Mouse (Mus musculus) CH12.LX (cell line): ENCODE results near the gene Kcnj13. TPM values are rescaled to one million over a fixed set of nuclear protein-coding genes. Genes with fewer than 3 reads are reported as not detected.

Experiments used
- DNase-seq: peaks from one replicate; pipeline ENCODE4 v3.0.0-alpha.2; 2013; ENCODE audit errors: extremely low read depth
- H3K27ac ChIP-seq: 2 replicates; pipeline ENCODE4 v1.5.1; 2012; ENCODE audit warnings: low read depth, mild to moderate bottlenecking, control low read depth, moderate library complexity; ENCODE audit not compliant: insufficient read depth
- H3K27me3 ChIP-seq: replicated peaks from 2 replicates; pipeline ENCODE3; 2012; ENCODE audit warnings: inconsistent platforms
- H3K36me3 ChIP-seq, 2 experiments: replicated peaks in 1 of 2; 2 replicates each; pipeline versions ENCODE3 to v1.6.1; 2012; ENCODE audit warnings: inconsistent platforms in 1 of 2, low read length in 1 of 2, mild to moderate bottlenecking in 1 of 2, mixed read lengths in 1 of 2, moderate library complexity in 1 of 2; ENCODE audit not compliant: control insufficient read depth in 1 of 2, insufficient read depth in 1 of 2
- H3K4me1 ChIP-seq, 2 experiments: 2 replicates each; pipeline ENCODE4 v1.6.1; 2012; ENCODE audit warnings: inconsistent platforms in 1 of 2, moderate library complexity in 1 of 2; ENCODE audit not compliant: insufficient read depth in 2 of 2, control insufficient read depth in 1 of 2
- H3K4me2 ChIP-seq: 2 replicates; pipeline ENCODE4 v1.6.1; 2012; ENCODE audit warnings: low read depth, mild to moderate bottlenecking, control low read depth; ENCODE audit not compliant: poor library complexity, insufficient read depth, severe bottlenecking
- H3K4me3 ChIP-seq, 3 experiments: fragments of 150-350 bp in 1 of 3; sonication (generic) in 1 of 3; replicated peaks in 1 of 3; 2 replicates each; pipeline versions ENCODE3 to v1.5.1; 2011 to 2012; ENCODE audit warnings: low read depth in 2 of 3, low read length in 2 of 3, mild to moderate bottlenecking in 2 of 3, moderate library complexity in 2 of 3, control low read depth in 1 of 3, improper control_type of control experiment in 1 of 3, inconsistent platforms in 1 of 3, mixed read lengths in 1 of 3; ENCODE audit not compliant: poor library complexity in 1 of 3
- H3K79me2 ChIP-seq: replicated peaks from 2 replicates; pipeline ENCODE4 v1.6.1; 2012; ENCODE audit warnings: mild to moderate bottlenecking, moderate library complexity; ENCODE audit not compliant: control insufficient read depth, poor library complexity, insufficient read depth, severe bottlenecking; ENCODE audit errors: extremely low read depth
- H3K9ac ChIP-seq: 2 replicates; pipeline ENCODE4 v1.6.1; 2012; ENCODE audit warnings: low read depth, mild to moderate bottlenecking, control low read depth, moderate library complexity; ENCODE audit not compliant: insufficient read depth
- H3K9me3 ChIP-seq: replicated peaks from 2 replicates; pipeline ENCODE3; 2012; ENCODE audit warnings: low read length, inconsistent platforms, mixed read lengths
- BHLHE40 ChIP-seq: IDR thresholded peaks from 2 replicates; pipeline ENCODE4 v1.6.1; 2011; ENCODE audit warnings: mild to moderate bottlenecking, low read depth, low read length, improper control_type of control experiment
- CHD1 ChIP-seq: IDR thresholded peaks from 2 replicates; pipeline ENCODE4 v1.6.1; 2012; ENCODE audit warnings: low read depth, low read length, improper control_type of control experiment, inconsistent platforms
- CTCF ChIP-seq, 2 experiments: IDR thresholded peaks in 1 of 2; conservative IDR thresholded peaks in 1 of 2; 2 replicates each; pipeline ENCODE4 v1.5.1; 2011 to 2012; ENCODE audit warnings: low read depth in 2 of 2, low read length in 2 of 2, improper control_type of control experiment in 1 of 2, inconsistent platforms in 1 of 2, mild to moderate bottlenecking in 1 of 2, moderate library complexity in 1 of 2
- E2F4 ChIP-seq: IDR thresholded peaks from 2 replicates; pipeline ENCODE4 v1.6.1; 2011; ENCODE audit warnings: low read depth, low read length, improper control_type of control experiment; ENCODE audit not compliant: insufficient replicate concordance
- ELF1 ChIP-seq: IDR thresholded peaks from 2 replicates; pipeline ENCODE4 v1.6.1; 2014; ENCODE audit warnings: low read depth, mild to moderate bottlenecking, inconsistent platforms, low read length, improper control_type of control experiment
- EP300 ChIP-seq: IDR thresholded peaks from 2 replicates; pipeline ENCODE4 v1.6.1; 2011; ENCODE audit warnings: low read length, improper control_type of control experiment
- GABPA ChIP-seq: IDR thresholded peaks from 2 replicates; pipeline ENCODE4 v1.6.1; 2012; ENCODE audit warnings: low read depth, low read length, improper control_type of control experiment, inconsistent platforms; ENCODE audit not compliant: insufficient replicate concordance
- HCFC1 ChIP-seq: IDR thresholded peaks from 2 replicates; pipeline ENCODE4 v1.6.1; 2012; ENCODE audit warnings: low read depth, mild to moderate bottlenecking, inconsistent platforms, low read length, improper control_type of control experiment
- IRF4 ChIP-seq: IDR thresholded peaks from 2 replicates; pipeline ENCODE4 v1.6.1; 2014; ENCODE audit warnings: low read depth, mild to moderate bottlenecking, inconsistent platforms, low read length, improper control_type of control experiment
- JUN ChIP-seq: IDR thresholded peaks from 2 replicates; pipeline ENCODE4 v1.6.1; 2011; ENCODE audit warnings: low read depth, mild to moderate bottlenecking, low read length, improper control_type of control experiment, moderate library complexity; ENCODE audit not compliant: insufficient read depth
- JUND ChIP-seq: conservative IDR thresholded peaks from 2 replicates; pipeline ENCODE4 v1.6.1; 2011; ENCODE audit warnings: low read depth, low read length, improper control_type of control experiment
- MAFK ChIP-seq: IDR thresholded peaks from 2 replicates; pipeline ENCODE4 v1.6.1; 2011; ENCODE audit warnings: low read length, improper control_type of control experiment; ENCODE audit not compliant: insufficient replicate concordance
- MAX ChIP-seq: IDR thresholded peaks from 2 replicates; pipeline ENCODE4 v1.6.1; 2011; ENCODE audit warnings: low read length, improper control_type of control experiment
- NELFE ChIP-seq: IDR thresholded peaks from 2 replicates; pipeline ENCODE4 v1.6.1; 2011; ENCODE audit warnings: low read depth, low read length, improper control_type of control experiment
- NRF1 ChIP-seq: IDR thresholded peaks from 2 replicates; pipeline ENCODE4 v1.6.1; 2014; ENCODE audit warnings: low read depth, mild to moderate bottlenecking, inconsistent platforms, low read length, improper control_type of control experiment, moderate library complexity
- POLR2A ChIP-seq: IDR thresholded peaks from 2 replicates; pipeline ENCODE4 v1.6.1; 2011; ENCODE audit warnings: low read depth, mild to moderate bottlenecking, improper control_type of control experiment, low read length
- RAD21 ChIP-seq: IDR thresholded peaks from 2 replicates; pipeline ENCODE4 v1.6.1; 2011; ENCODE audit warnings: low read depth, mild to moderate bottlenecking, low read length, improper control_type of control experiment, moderate library complexity
- UBTF ChIP-seq: IDR thresholded peaks from 2 replicates; pipeline ENCODE4 v1.6.1; 2012; ENCODE audit warnings: low read depth, mild to moderate bottlenecking, inconsistent platforms, low read length, improper control_type of control experiment, moderate library complexity
- USF2 ChIP-seq: conservative IDR thresholded peaks from 2 replicates; pipeline ENCODE4 v1.6.1; 2011; ENCODE audit warnings: low read depth, low read length, improper control_type of control experiment
- dilution Hi-C: fragments of 300-500 bp; cut with MboI; formaldehyde crosslinking; loops from 2 replicates; pipeline ENCODE4 v1.14.3; 2020; ENCODE audit warnings: low sequenced_read_pairs; ENCODE audit not compliant: extremely low pct_unique_long_range_greater_than_20kb, extremely low pct_ligation_motif_present
- in situ Hi-C: fragments of 300-500 bp; cut with MboI; formaldehyde crosslinking; loops from 3 replicates; pipeline ENCODE4 v1.14.3; 2019; ENCODE audit warnings: low sequenced_read_pairs, low pct_ligation_motif_present, low pct_unique_long_range_greater_than_20kb, mixed read lengths
- polyA plus RNA-seq: library from polyadenylated mRNA; unstranded; fragments of >175 nt; gene quantifications from 2 replicates; pipeline ENCODE4 v1.2.1, GENCODE M21; 2012; ENCODE audit warnings: low read depth; ENCODE audit not compliant: insufficient read length
- total RNA-seq, 2 experiments: library from RNA; depleted of rRNA; stranded (reverse); fragments of 300-350 nt in 1 of 2; fragments of >200 nt in 1 of 2; gene quantifications; 2 replicates each; pipeline ENCODE4 v1.2.3; 2012 to 2014

Gene Kcnj13
- total RNA-seq (2012; rRNA removed) (0.17 and 0.30 TPM in 2 replicates), total RNA-seq (2014; rRNA removed) (not detected in 2 replicates), polyA plus RNA-seq (not detected in 2 replicates)

DNA sequence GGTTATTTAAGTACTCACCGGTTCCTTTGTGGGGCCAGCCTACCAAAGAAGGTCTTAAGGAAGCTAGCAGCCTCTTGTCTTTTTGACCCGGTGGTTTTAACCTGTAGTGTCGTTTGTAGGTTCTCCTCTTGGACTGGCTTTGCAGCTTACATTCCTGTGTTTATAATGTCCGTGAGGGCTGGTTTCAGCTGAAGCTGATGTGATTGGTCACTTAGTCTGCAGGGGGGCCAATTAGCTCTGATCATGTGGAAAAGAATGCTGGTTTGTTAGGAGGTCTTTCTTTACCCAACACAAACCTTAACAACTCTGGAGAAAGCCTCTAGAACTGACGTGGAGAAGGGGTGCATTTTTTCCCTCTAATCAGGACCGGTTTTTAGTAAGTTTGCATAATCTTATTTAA lies at the start of gene Kcnj13:
Gene Kcnj13 (minus strand): TSS at position 136 of the 400 bp plus-strand sequence.
- Histone ChIP-seq H3K9me3 (no peaks in the 10 kb centered on the region), H3K9ac (no peak within 1 kb of the TSS), H3K4me3 (no peak within 1 kb of the TSS), H3K36me3 (peaks cover 23 to 83% of the 10 kb centered on the region in 2 experiments), H3K4me1 (no peaks in the 10 kb centered on the region), H3K27ac (no peak within 1 kb of the TSS), H3K79me2 (0 out of 2 replicates have a peak, but pooled peaks cover 2% of the 10 kb centered on the region), H3K27me3 (no peaks in the 10 kb centered on the region), H3K4me2 (no peak within 1 kb of the TSS)
- TF ChIP-seq BHLHE40 (no peak), USF2 (no peak), POLR2A (no peak)
- no peak for DNase-seq
- in situ Hi-C loops (no loop called here), dilution Hi-C loops (no loop called here)

DNA sequence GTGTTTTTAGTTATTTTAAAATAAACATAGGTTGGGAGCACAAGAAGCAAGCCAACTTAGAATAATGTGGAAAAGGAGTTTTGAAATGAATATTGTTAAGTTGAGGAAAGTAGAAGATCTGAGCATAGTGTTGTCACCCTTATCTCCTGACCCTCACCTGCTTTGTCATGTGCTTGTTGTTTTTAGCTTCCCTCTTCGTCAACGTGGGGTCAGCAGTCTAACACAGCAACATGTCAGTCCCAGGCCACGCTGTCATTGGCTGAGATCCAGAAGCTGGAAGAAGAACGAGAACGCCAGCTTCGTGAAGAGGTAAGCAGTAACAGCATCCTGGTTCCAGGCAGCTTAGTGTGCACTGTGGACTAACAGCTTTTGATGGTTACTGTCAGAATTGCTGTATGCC lies 42.1 kb upstream of the Kcnj13 start:
- H3K9me3 ChIP-seq = no peaks in the 10 kb centered on the region
- peaks cover 69 to 91% of the 10 kb centered on the region in 2 experiments for H3K36me3 ChIP-seq
- dilution Hi-C loops = no loop called here

DNA sequence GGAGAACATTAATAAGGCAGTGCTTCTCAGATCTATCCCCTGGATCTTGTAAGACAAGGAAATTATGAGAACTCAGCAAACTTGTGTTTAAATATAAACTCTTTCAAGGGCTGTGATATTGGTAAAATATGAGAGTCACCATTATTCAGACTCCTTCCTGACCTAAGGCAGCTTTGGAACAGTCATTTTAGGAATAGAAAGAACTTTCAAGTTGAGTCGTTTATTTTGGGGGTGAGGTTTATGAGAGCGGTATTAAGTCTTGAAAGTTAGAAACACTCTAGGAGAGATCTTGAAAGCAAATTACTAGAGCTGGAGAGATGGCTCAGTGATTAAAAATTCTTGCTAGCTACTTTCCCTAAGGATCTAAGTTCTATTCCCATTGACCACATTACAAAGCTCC lies 40.6 kb upstream of the Kcnj13 start:
- dilution Hi-C loops = no loop called here
- H3K9ac ChIP-seq = no peak overlapping the region
- H3K4me3 ChIP-seq = no peak overlapping the region
- H3K27ac ChIP-seq = no peak overlapping the region
- DNase-seq = no peak
- no peaks in the 10 kb centered on the region for H3K4me1 ChIP-seq
- peaks cover 68 to 91% of the 10 kb centered on the region in 2 experiments for H3K36me3 ChIP-seq
- H3K79me2 ChIP-seq = no peaks in the 10 kb centered on the region
- in situ Hi-C loops = no loop called here
- H3K27me3 ChIP-seq = no peaks in the 10 kb centered on the region
- TF ChIP-seq ELF1 (no peak), EP300 (peak; percentile 59), JUND (peak; percentile 80), MAX (no peak), JUN (0 out of 2 replicates have a peak, but pooled peaks have one; percentile 17), IRF4 (peak; percentile 70)
- no peak overlapping the region for H3K4me2 ChIP-seq
- H3K9me3 ChIP-seq = no peaks in the 10 kb centered on the region

More for the DNA sequence above, 42.1 kb upstream of the Kcnj13 start:
- no peak overlapping the region for H3K4me2 ChIP-seq
- DNase-seq = no peak
- H3K9ac ChIP-seq = no peak overlapping the region
- in situ Hi-C loops = no loop called here
- no peak for TF ChIP-seq UBTF
- no peak for TF ChIP-seq E2F4
- no peak for TF ChIP-seq GABPA
- no peak for TF ChIP-seq HCFC1
- no peak for TF ChIP-seq JUND
- TF ChIP-seq RAD21 = no peak
- TF ChIP-seq NELFE = no peak
- no peak for TF ChIP-seq CHD1
- no peak for TF ChIP-seq MAFK
- no peak for TF ChIP-seq CTCF (conservative IDR thresholded peaks at IDR 0.05 in 1 of 2, IDR thresholded peaks at IDR 0.05 in 1 of 2; ENCODE audit: low read depth in 2 of 2, low read length in 2 of 2)
- no peak for TF ChIP-seq NRF1
- TF ChIP-seq IRF4 = no peak
- TF ChIP-seq, all 38 proteins: peak for 0
- no peaks in the 10 kb centered on the region for H3K27me3 ChIP-seq
- H3K27ac ChIP-seq = no peak overlapping the region
- H3K4me1 ChIP-seq = no peaks in the 10 kb centered on the region
- H3K79me2 ChIP-seq = 0 out of 2 replicates have a peak, but pooled peaks cover 2% of the 10 kb centered on the region
- no peak overlapping the region for H3K4me3 ChIP-seq
